Comparison of ENCODE assay signal across 23 mouse cellular contexts in genomic region chr2:59348585-59348984, GRCm38 (mm10).
DNase-seq lines count a peak whose midpoint lies in the region; ATAC-seq and TF ChIP-seq lines count a peak whose summit lies in the region.
"Had no signal": no experiment of that assay in that cellular context is flagged by ENCODE, and none has a peak within 500 bp of the region (broad histone marks: within the 10 kb centered on the region; RNA-seq: fewer than 3 reads in every experiment).

No protein-coding gene starts in this region.

- TF ChIP-seq EP300 in stomach, postnatal 0 days (optimal IDR thresholded peaks at IDR 0.05), result no peak

- H3K4me1 ChIP-seq in E14TG2a.4 (replicated peaks; ENCODE audit: low read depth, low read length), result peaks cover 81% of the 10 kb centered on the region
- peaks cover 13% of the 10 kb centered on the region for H3K4me1 ChIP-seq in brown adipose tissue, adult 24 weeks (ENCODE audit: control insufficient read depth, insufficient read depth, insufficient read length, low read length)
- H3K4me1 ChIP-seq in stomach, postnatal 0 days (replicated peaks; ENCODE audit: control insufficient read depth, insufficient read depth), result no peaks in the 10 kb centered on the region
- H3K4me1 ChIP-seq in intestine, postnatal 0 days (replicated peaks; ENCODE audit: control insufficient read depth, insufficient read depth, low read length), result no peaks in the 10 kb centered on the region; the same call in 1 of the 2 replicates

- H3K4me2 ChIP-seq in stomach, postnatal 0 days (replicated peaks; ENCODE audit: low read depth), result no peak overlapping the region
- no peak overlapping the region for H3K4me2 ChIP-seq in intestine, postnatal 0 days (replicated peaks; ENCODE audit: low read depth)
- H3K4me2 ChIP-seq: embryonic facial prominence, embryonic 12.5 days; forebrain, embryonic 13.5 days; heart, embryonic 11.5 days; hindbrain, embryonic 12.5 days; hindbrain, embryonic 15.5 days had no signal

- 0 out of 2 replicates have a peak, but pooled peaks have one; percentile 26 for ATAC-seq in frontal cortex, adult (ENCODE audit: low TSS enrichment)
- ATAC-seq in stomach, postnatal 0 days (ENCODE audit: low FRiP score, low TSS enrichment), result no peak
- no peak for ATAC-seq in intestine, postnatal 0 days
- ATAC-seq: forebrain, embryonic 13.5 days; forebrain, embryonic 16.5 days had no signal

- 0 out of 2 replicates have a peak overlapping the region, but pooled peaks have one; percentile 45 for H3K4me3 ChIP-seq in E14TG2a.4 (replicated peaks; ENCODE audit: low read length)
- no peak overlapping the region for H3K4me3 ChIP-seq in brown adipose tissue, adult 24 weeks (ENCODE audit: insufficient read depth, low read depth, low read length)
- H3K4me3 ChIP-seq in stomach, postnatal 0 days (ENCODE audit: low read depth, low read length), result no peak overlapping the region
- no peak overlapping the region for H3K4me3 ChIP-seq in intestine, postnatal 0 days (ENCODE audit: low read depth, low read length)
- H3K4me3 ChIP-seq: embryonic facial prominence, embryonic 12.5 days; forebrain, embryonic 10.5 days; forebrain, embryonic 13.5 days; heart, adult 2 months; hindbrain, embryonic 12.5 days; hindbrain, embryonic 15.5 days had no signal

- no peak for TF ChIP-seq CTCF in E14TG2a.4 (conservative IDR thresholded peaks at IDR 0.05; ENCODE audit: low read length)
- TF ChIP-seq CTCF in stomach, postnatal 0 days (IDR thresholded peaks at IDR 0.05; ENCODE audit: low read depth), result no peak
- TF ChIP-seq CTCF in intestine, postnatal 0 days (IDR thresholded peaks at IDR 0.05; ENCODE audit: low read depth), result no peak

- WGBS in stomach, postnatal 0 days, result 46% methylated on average over 8 of the region's 8 CpGs
- 75% methylated on average over 8 of the region's 8 CpGs for WGBS in intestine, postnatal 0 days

- DNase-seq in frontal cortex, postnatal 10 days (ENCODE audit: low spot score in 2 of 2), result no peak
- no peak for DNase-seq in stomach, postnatal 0 days (ENCODE audit: low spot score)
- no peak for DNase-seq in left cerebral cortex, adult 8-10 months (ENCODE audit: low spot score in 2 of 2)
- DNase-seq: adrenal gland, adult 2 months; adrenal gland, postnatal 14 days; B cell, adult 2 months; cerebellum, adult 18-20 months; cerebellum, adult 9-10 months; cerebellum, postnatal 14 days; gastrocnemius, postnatal 25 days; heart, adult 2 months had no signal

- no peaks in the 10 kb centered on the region for H3K27me3 ChIP-seq in E14TG2a.4 (ENCODE audit: insufficient read depth, low read length)
- H3K27me3 ChIP-seq in stomach, postnatal 0 days (ENCODE audit: control insufficient read depth, insufficient read depth, low read length), result no peaks in the 10 kb centered on the region
- H3K27me3 ChIP-seq in intestine, postnatal 0 days (replicated peaks; ENCODE audit: control insufficient read depth, insufficient read depth, low read length), result no peaks in the 10 kb centered on the region
- H3K27me3 ChIP-seq: CH12.LX; embryonic facial prominence, embryonic 12.5 days; forebrain, embryonic 13.5 days; hindbrain, embryonic 12.5 days; hindbrain, embryonic 15.5 days had no signal

- H3K9me3 ChIP-seq in E14TG2a.4 (ENCODE audit: low read length), result no peaks in the 10 kb centered on the region
- no peaks in the 10 kb centered on the region for H3K9me3 ChIP-seq in stomach, postnatal 0 days (ENCODE audit: control insufficient read depth, low read length)
- no peaks in the 10 kb centered on the region for H3K9me3 ChIP-seq in intestine, postnatal 0 days (ENCODE audit: control insufficient read depth)
- H3K9me3 ChIP-seq: embryonic facial prominence, embryonic 12.5 days; forebrain, embryonic 10.5 days; forebrain, embryonic 13.5 days; hindbrain, embryonic 12.5 days; hindbrain, embryonic 15.5 days had no signal

- peaks cover 77% of the 10 kb centered on the region for H3K36me3 ChIP-seq in E14TG2a.4 (ENCODE audit: insufficient read depth, low read length)
- H3K36me3 ChIP-seq in stomach, postnatal 0 days (ENCODE audit: control insufficient read depth, insufficient read depth, low read length), result 0 out of 2 replicates have a peak, but pooled peaks cover 9% of the 10 kb centered on the region
- peaks cover 58% of the 10 kb centered on the region for H3K36me3 ChIP-seq in intestine, postnatal 0 days (ENCODE audit: control insufficient read depth, insufficient read depth)

- no peak overlapping the region for H3K9ac ChIP-seq in stomach, postnatal 0 days (ENCODE audit: low read length)
- no peak overlapping the region for H3K9ac ChIP-seq in intestine, postnatal 0 days (ENCODE audit: low read depth, low read length)
- H3K9ac ChIP-seq: embryonic facial prominence, embryonic 12.5 days; forebrain, embryonic 13.5 days; hindbrain, embryonic 12.5 days; hindbrain, embryonic 15.5 days had no signal

- H3K27ac ChIP-seq in brown adipose tissue, adult 24 weeks (replicated peaks; ENCODE audit: low read depth, low read length), result 0 out of 2 replicates have a peak overlapping the region, but pooled peaks have one; percentile 8
- H3K27ac ChIP-seq in stomach, postnatal 0 days (replicated peaks), result 0 out of 2 replicates have a peak overlapping the region, but pooled peaks have one; percentile 56
- no peak overlapping the region for H3K27ac ChIP-seq in intestine, postnatal 0 days (ENCODE audit: low read depth, low read length)
- H3K27ac ChIP-seq: embryonic facial prominence, embryonic 12.5 days; forebrain, embryonic 10.5 days; forebrain, embryonic 13.5 days; heart, adult 2 months; hindbrain, embryonic 12.5 days; hindbrain, embryonic 15.5 days had no signal
